Mouse (Mus musculus): ENCODE measurements at regions not wholly inside any gene's neighbourhood (a gene's known extent, or its start where the extent isn't known, plus 50 kb on each side); places are given as distances from the start of the nearest gene placed in this dataset.

DNA sequence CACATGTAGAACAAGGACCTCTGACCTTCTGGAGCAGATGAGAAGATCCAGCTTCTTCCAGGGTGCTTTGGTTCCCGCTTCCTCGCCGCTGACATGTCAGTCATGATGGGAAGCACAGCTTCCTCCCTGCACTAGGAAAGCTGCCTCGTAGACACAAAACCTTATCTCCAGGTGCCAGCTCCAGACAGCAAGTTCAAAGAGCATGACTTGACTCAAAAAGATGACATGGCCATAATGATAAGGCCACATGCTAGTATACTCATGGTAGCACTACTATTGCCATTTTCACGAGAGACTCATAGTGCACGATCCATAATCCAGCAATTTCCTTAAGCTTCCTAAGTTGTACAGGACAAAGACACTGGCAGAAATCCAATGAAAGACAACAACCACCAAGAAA, 272.1 kb downstream of the Gm9195 start:
- no peak for DNase-seq

DNA sequence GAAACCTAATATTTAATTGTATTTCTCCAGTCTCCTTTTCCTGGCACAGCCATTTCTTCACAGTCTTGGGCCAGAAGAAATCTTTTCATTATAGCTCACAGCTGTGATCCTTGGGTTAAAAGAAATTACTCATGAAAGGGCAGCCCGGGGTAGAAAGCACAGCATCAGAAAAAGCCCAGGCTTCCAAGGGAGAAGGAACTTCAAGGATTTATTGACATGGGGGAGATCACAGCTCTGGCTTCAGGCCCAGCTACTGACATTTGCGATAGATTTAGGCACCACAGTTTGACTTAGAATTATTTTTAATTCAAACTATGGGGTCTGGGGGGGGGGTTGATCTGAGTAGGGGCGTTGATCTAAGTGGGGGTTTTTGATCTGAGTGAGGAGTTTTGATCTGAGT, 291.3 kb downstream of the Gm9195 start:
- DNase-seq, result no peak

GRCm38 (mm10) chr14:72199900-72200299, 291.7 kb downstream of the Gm9195 start:
- DNase-seq, result no peak

DNA sequence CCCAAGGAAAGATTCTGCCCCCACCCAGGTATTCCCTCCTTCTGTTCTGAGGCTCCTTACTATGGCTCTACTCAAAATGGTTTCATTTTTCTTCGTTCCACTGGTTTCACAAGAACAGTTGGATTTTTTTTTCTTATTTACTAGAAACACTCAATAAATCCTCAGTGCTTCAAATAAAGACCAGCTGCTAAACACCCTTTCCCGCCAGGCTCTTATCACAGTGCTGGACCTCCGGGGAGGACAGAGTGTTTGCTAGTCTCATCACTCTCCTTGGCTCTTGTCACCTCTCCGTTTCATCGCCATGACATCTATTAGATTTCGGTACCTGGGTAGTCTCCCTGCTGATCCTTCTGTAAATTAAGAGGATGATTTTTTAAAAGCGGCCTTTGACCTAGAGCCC, 293.7 kb downstream of the Gm9195 start:
- no peak for DNase-seq

DNA sequence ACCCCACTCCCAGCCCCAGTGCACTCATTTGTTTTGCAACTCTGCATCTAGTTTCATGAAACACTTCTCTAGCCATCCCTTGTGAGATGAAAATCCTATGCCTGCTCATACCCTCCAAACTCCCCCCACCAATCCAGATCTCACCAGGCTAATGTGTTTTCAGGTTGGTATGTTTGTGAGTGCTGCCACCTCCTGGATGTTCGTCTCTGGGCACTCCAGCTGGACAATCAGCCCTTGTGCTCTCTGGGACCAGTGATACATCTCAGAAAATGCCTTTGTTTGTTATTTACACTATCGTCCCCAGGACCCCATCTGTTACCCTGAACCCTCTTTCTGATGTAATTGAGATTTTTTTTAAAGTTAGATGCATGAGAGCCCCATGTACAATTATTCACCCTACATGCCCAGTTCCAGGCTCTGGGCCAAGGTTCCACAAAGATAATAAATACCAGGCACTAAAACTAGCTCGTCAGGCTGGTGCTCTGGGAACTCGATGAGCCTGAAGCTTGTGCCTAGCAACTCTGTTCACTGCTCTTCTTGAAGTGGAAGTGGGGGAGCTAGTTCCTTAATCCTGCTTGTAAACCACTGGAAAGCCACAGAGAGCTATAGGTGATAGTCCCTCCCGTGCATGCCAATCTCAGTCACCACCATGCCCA, 304.2 kb downstream of the Gm9195 start:
- DNase-seq, result peak; percentile 48

DNA sequence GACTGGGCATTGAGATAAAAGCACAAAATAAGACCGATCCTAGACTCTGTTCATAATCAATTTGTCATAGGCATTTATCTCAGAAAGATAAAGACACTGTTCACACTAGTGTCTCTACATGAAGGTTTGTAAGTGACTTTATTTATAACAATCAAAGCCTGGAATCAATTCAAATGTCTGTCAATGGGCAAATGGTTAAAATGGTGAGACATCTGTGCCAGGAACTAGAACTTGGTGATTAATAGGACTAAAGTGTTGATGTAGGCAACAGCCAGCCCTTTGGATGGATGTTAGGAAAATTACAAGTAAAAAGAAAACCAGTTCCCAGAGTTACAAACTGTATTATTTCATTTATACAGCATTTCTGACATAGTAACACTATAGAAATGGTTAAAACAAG, 315.9 kb downstream of the Gm9195 start:
- no peak for DNase-seq

DNA sequence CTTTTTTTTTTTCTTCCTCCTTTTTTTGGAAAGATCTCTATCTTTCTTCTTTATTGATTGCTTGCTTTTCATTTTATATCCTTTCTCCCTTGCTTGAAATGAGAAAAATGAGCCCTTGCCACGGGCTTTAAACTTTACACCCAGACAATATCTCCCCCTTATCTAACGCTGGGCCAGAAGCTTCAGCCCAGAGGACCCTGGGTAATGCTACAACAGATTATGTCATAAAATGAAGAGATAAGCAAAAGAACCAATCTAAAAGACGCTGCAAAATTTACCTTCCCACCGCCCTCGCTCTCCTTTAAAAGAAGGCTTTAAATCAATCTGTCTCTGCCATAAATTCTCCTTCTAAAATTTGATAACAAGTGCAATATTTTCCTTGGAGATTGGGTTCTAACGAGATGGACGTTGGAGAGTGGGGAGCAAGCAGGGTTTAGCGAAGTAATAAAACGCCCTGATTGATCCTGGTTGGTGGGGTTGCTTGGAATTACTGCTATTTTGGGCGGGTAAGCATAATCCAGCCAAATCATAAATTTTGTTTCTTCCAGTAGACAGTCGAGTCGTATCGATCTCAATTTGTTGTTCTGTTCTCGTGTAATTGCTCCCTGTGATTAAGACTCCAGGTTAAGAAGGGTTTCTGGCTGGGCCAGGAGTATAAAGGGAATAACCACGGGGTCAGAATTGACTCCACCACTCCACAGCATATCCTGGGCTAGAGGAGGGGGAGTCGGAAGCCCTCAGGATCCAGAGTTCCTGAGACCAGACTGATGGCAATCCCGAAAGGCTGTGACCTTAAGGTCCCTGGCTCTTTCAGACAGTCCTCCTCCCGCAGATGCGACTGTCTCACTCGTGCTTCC, 318.9 kb downstream of the Gm9195 start:
- no peak for DNase-seq

DNA sequence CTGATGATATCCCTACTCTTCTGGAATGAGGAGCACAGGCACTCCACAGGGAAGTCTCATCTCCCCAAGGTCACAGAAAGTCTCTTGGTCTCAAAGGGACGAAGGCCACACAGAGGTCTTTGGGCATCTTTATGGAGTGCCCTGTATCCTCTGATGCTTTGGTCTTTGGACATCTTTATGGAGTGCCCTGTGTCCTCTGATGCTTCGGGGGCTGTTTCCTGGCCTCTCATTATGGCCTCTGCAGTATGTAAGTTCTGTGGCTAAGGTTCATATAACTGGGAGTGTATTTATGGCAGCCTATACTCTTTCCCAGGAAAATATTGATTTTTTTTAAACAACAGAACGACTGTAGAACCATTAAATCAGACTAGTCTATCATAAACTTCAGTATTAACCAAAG, 319.9 kb downstream of the Gm9195 start:
- DNase-seq, result no peak

DNA sequence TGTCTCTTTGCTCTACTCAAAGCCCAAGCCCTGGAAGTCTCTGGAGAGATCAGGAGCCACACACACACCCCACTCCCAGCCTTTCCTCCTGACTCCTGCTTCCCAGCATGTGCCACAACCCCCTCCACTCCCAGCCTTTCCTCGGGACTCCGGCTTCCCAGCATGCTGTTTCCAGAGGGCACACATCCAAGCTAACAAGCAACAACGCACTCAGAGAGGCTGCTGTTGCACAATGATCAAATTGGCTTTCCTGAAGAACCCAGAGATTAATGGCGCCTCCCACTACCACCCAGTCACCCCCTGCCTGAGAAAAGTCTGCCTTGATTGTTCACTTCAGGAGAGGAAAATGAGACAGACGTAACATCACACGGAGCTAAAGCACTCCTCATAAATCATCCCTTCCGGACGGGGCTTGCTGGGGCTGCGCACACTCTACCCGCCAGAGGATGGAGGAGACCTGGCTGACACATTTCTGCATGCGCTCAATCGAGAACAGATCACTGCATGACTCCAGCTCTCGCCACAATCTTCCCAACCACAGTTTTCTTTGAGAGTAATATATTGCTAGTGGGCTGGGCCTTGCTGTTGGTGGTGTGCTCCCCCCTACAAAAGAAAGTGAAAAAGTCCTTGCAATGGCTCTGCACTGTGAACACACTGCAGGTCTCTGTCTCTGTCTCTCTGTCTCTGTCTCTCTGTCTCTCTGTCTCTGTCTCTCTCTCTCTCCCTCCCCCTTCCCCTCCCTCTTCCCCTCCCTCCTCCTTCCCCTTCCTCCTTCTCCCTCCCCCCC, 332.9 kb downstream of the Gm9195 start:
- DNase-seq, result peak; percentile 16

DNA sequence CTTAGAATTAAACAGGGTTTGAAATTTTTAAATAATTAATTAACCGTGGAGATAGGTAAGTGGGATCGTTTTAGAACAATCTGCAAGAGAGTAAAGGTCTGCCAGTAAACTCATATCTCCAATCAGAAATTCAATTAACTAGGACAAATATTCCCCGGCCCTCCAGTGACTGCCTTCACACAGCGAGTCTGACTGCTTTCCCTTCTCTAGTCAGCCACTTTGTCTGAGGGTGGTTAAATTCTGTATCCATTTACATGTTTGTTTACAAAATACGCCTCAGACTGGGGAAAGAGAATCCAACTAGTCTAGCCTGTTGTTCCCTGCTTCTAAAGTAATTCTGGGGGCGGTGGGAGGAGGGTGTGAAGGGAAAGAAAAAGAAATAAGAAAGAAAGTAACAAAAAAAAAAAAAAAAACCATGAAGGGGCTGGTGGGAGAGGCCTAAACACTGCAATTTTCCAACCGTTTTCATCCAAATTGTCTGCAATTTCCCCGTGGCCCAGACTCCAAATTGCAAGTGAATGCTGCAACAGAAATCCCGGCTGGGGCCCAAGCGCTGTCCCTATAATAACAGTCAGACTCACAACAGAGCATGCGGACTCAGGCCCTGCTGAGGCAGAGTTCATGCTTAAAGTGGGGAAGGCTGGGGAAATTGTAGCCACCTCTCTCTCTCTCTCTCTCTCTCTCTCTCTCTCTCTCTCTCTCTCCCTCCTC, 336.3 kb downstream of the Gm9195 start:
- DNase-seq, result no peak

DNA sequence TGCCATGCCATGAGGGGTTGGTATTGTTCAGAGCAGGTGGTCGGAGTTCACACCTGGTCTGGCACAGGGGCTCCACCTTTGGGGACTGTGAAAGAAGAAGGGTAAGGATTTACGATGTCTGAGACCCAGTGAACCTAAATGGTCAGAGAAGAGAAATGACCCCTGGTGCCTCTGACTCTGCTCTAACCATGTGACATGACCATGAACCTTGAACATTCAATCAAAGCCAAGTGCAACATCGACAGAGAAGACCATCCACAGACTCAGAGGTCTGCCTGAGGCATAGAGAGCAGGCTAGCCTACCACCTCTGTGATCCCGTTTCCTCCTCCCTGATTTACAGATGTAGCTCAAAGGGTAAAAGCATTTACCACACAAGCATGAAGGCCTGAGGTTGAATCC, 340.0 kb downstream of the Gm9195 start:
- DNase-seq, result no peak

- peak; percentile 28 for DNase-seq
Observed at GRCm38 (mm10) chr14:72149463-72149862, 342.2 kb downstream of the Gm9195 start.

GRCm38 (mm10) chr14:72148886-72149285, 342.8 kb downstream of the Gm9195 start:
- DNase-seq, result no peak

GRCm38 (mm10) chr14:72146381-72146780, 345.3 kb downstream of the Gm9195 start:
- no peak for DNase-seq

GRCm38 (mm10) chr14:72142883-72143487, 348.7 kb downstream of the Gm9195 start:
- peak; percentile 24 for DNase-seq

- DNase-seq, result no peak
Observed at GRCm38 (mm10) chr14:72141136-72141535, 350.5 kb downstream of the Gm9195 start.

DNA sequence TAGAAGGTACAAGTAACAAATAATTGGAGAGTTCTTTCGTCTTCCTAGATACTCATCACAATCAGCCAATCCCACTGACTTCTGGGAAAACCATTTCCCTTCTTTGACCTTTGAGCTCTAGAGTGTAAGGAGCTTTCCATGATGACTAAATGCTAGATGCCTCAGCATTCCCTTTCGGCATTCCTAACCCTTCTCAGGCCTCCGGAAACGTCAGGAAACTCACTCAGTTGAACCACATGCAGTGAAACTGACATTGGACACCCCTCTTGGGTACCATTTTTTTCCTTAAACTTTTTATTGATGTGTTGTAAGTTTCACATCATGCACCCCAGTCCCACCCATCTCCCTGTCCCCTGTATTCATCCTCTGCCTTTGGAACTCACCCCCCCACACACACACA, 361.5 kb downstream of the Gm9195 start:
- DNase-seq, result no peak

DNA sequence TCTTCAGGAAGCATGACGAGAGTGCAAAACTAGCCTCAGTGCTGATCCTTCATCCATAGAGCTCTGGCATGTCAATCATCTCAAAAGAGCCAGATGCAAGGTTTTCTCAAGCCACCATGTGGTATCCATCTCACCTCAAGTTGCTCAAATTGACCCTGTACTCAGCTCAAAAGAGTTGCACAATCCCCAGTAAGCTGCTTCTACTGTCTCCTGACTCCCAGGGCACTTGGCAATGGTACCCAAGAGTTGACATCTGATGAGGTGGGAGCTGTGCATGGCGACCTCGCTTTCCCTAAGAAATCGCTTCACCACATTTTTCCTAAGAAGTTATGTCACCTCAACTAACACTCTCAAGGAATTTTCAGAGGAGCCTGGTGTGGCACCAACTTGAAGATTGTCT, 369.9 kb downstream of the Gm9195 start:
- no peak for DNase-seq

- DNase-seq, result no peak
Observed at GRCm38 (mm10) chr14:72121006-72121405, 370.6 kb downstream of the Gm9195 start.

GRCm38 (mm10) chr14:72116842-72117241, 374.8 kb downstream of the Gm9195 start:
- peak; percentile 13 for DNase-seq

DNA sequence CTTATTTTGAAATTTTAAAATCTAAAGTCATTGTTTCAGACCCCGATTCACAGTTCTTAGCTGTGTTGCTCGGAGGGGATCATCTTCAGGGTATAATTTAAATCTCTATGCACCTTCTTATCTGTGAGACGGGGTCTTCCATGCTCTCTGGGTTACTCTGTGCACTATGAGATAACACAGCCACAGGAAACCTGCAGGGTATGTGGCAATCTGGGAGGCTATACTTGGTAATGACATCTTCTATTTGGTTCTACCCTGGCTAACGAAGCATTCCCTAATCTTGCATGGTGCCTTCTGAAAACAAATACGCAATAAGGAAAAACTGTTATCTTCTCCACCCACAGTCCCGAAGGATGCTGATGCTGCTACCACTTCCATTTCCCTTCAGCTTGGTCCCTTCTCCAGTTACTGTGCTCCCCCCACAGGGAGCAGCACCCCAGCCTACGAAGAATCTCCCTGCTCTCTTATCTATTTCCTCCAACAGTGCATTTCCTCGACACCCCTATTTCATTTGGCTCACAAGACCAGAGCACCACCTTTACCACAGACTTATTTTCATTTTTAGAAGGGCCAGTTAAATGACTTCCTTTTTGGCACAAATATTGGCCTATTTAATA, 378.2 kb downstream of the Gm9195 start:
- no peak for DNase-seq

DNA sequence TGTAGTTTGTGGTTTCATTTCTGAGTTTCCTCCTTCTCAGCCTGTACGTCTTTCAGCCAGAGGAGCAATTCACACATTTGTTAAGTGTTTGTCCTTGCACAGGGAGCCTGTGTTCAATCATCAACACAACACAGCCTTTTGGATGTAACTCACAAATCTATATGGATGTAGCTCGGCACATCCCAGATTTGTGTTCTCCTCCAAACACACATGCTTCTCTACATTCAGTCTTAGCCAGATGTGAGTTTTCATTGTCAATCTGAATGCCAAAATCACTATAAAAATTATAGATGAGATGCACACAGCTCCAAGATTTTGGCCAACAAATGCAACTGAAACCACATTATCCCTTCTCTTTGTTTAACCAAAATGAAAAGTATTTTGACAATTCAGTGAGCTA, 380.9 kb downstream of the Gm9195 start:
- DNase-seq, result no peak

Measured in right cerebral cortex, postnatal 4 days (tissue).